Mouse (Mus musculus) E14TG2a.4 (cell line): ENCODE measurements at regions not wholly inside any gene's neighbourhood (a gene's known extent, or its start where the extent isn't known, plus 50 kb on each side); places are given as distances from the start of the nearest gene placed in this dataset.

ENCODE experiments used
- CTCF ChIP-seq: conservative IDR thresholded peaks from 2 replicates; pipeline ENCODE4 v1.5.1; 2014; ENCODE audit warnings: low read length
- NANOG ChIP-seq: IDR thresholded peaks from 2 replicates; pipeline ENCODE4 v1.6.1; 2014; ENCODE audit warnings: borderline replicate concordance, low read length, mixed read lengths
- POU5F1 ChIP-seq: IDR thresholded peaks from 2 replicates; pipeline ENCODE4 v1.6.1; 2014; ENCODE audit warnings: low read length, borderline replicate concordance

- TF ChIP-seq CTCF (no peak), NANOG (no peak), POU5F1 (no peak)
These were observed 137.1 kb downstream of the Wscd1 start for GRCm38 (mm10) chr11:71886771-71887170.
